Mouse (Mus musculus) testis, adult 2 months (tissue): Measurements from ENCODE around the gene Chchd6.

Experiments used
- CTCF ChIP-seq: fragments of 200-500 bp; IDR thresholded peaks from 2 replicates; pipeline ENCODE4 v1.5.1; 2012; ENCODE audit warnings: low read depth, mild to moderate bottlenecking, inconsistent platforms, low read length, moderate library complexity; ENCODE audit not compliant: control insufficient read depth, insufficient read depth, insufficient replicate concordance
- POLR2A ChIP-seq: fragments of 200-500 bp; IDR thresholded peaks from 2 replicates; pipeline ENCODE4 v1.6.1; 2012; ENCODE audit warnings: low read depth, mild to moderate bottlenecking, inconsistent platforms, low read length, moderate library complexity; ENCODE audit not compliant: control insufficient read depth

- TF ChIP-seq POLR2A (no peak), CTCF (no peak)
Observed at GRCm38 (mm10) chr6:89402406-89402805, 193.0 kb downstream of the Chchd6 start.
